Mouse (Mus musculus): ENCODE measurements around the gene Slc5a11. TPM values are rescaled to one million over a fixed set of nuclear protein-coding genes. Genes with fewer than 3 reads are reported as not detected.

Gene Slc5a11
- total RNA-seq, 2 experiments from 2014 or later: not detected

DNA sequence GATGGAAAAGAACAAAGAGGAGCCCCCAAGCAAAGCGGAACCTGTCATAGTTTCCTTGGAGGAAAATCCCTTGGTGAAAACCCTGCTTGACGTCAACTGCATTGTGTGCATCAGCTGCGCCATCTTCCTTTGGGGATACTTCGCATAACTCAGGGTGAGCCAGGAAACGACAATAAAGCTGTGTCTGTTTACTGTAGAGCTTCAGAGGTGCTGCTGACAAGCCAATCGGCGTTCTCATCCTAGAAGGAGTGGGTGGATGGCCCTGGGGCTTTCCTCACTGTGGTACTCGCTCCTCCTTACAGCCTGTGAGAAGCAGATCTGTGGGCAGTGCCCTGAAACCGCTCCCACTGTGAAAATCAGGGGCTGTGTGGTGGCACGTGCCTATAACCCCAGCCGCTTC, 58.5 kb downstream of the Slc5a11 start:
- intact Hi-C loops (cut with DNase I): no loop called here

DNA sequence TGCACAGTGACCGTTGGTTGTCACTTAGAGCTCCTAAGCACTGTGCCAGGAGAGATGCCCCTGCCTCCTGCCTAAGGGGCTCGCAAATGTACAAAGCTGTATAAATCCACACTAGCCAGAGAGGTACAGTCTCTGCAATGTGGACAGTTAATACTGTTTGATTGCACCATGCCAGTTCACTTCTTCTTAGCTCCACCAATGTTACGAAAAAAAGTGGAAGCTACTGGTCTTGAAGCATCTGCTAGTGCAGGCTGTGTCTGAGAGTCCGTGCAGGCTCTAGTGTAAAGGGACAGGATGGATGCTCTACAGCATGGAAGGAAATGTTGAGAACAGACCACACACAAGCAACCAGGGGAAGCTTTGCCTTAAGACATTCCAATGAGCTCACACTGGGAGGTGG, 62.0 kb downstream of the Slc5a11 start:
- no peak for DNase-seq
- intact Hi-C loops (cut with DNase I): no loop called here

More for the DNA sequence above, 58.5 kb downstream of the Slc5a11 start:
- no peak for DNase-seq

- intact Hi-C loops (cut with DNase I): no loop called here
- no peak for DNase-seq
These were observed 65.2 kb downstream of the Slc5a11 start for GRCm38 (mm10) chr7:123279797-123280196.

GRCm38 (mm10) chr7:123283826-123284225, 69.2 kb downstream of the Slc5a11 start:
- no peak for DNase-seq
- intact Hi-C loops (cut with DNase I): no loop called here

DNA sequence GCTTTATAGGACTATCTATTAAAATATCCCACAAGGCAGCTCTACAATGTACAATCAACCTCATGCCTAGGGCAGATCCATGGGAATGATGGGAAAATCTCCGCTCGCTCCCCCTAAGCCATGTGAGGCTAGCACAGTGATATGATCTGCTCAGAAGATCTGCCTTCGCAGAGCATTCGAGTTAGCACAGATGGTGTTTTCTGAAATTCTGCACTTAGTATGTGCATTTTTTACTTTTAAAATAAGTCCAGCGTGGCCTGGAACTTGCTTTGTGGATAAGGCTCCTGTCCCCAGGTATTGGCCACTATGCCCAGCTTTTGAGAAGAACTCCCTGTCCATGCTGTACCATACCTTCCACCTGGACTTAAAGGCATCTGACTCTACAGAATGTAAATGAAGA, 71.3 kb downstream of the Slc5a11 start:
- no peak for DNase-seq
- intact Hi-C loops (cut with DNase I): loop anchor here (5.0 kb wide), 1 partner anchor 951 kb away; no protein-coding TSS in a partner anchor

GRCm38 (mm10) chr7:123287903-123288302, 73.3 kb downstream of the Slc5a11 start:
- intact Hi-C loops (cut with DNase I): loop anchor here (5.0 kb wide), 1 partner anchor 949 kb away; no protein-coding TSS in a partner anchor
- DNase-seq: no peak

DNA sequence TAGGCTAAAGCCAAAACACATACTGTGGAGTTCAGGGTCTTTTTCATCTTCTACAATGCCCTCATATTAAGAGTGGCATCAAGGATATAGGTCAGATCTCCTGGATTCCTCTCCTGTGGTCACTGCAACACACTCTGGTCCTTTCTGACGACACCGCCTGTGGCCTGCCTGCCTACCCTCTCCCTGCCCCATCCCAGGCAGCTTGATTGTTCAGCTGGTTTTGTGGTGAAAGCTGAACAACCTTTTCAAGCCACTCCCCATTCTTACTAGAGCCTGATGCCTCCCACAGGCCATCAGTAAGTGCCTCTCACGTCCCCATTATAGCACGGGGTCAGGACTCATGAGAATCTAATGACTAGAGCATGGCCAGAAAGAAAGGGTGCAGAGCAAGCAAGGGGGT, 74.6 kb downstream of the Slc5a11 start:
- intact Hi-C loops (cut with DNase I): loop anchor here (5.0 kb wide), 1 partner anchor 948 kb away; no protein-coding TSS in a partner anchor

DNA sequence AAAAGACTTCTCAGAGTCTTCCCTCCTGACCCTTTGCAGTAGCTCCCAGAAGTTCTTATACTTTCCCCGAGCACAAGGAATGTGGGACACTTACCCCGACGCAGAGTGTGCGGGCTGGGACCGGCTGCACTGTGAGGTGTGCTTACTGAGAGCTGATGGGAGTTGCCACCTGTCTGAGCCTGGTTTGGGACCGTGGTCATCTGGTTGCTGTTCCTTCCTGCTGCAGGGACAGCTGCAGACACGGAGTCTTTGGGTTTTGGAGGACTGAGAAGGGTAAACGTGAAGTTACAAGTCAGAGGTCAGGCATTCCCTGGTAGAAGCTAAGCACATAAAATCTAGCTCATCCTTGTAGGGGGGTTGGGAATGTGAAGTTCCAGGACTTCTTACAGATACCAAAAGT, 77.4 kb downstream of the Slc5a11 start:
- intact Hi-C loops (cut with DNase I): no loop called here

More for the DNA sequence above, 74.6 kb downstream of the Slc5a11 start:
- no peak for DNase-seq

DNA sequence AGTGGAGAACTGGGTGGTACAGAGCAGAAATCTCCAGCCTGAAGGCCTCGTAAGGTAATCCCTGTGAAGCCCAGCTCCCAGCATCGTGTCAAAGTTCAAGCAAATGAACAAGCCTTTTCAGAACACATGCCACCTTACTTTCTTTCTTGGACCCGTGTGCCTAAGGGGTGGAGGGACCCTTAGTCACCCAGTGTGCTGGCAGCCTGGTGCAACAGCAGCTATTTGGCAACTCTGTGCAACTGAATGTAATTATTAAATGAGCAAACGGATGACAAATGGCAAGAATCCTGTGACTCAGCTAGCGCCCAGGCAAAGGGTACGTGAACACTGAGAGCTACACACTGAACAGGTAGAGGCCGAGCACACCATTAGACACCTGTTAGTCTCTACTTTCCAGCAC, 79.3 kb downstream of the Slc5a11 start:
- intact Hi-C loops (cut with DNase I): no loop called here
- DNase-seq: no peak

More for the DNA sequence above, 77.4 kb downstream of the Slc5a11 start:
- no peak for DNase-seq

GRCm38 (mm10) chr7:123295423-123295822, 80.8 kb downstream of the Slc5a11 start:
- DNase-seq: no peak
- intact Hi-C loops (cut with DNase I): no loop called here

GRCm38 (mm10) chr7:123296097-123296496, 81.5 kb downstream of the Slc5a11 start:
- no peak for DNase-seq
- intact Hi-C loops (cut with DNase I): no loop called here

DNA sequence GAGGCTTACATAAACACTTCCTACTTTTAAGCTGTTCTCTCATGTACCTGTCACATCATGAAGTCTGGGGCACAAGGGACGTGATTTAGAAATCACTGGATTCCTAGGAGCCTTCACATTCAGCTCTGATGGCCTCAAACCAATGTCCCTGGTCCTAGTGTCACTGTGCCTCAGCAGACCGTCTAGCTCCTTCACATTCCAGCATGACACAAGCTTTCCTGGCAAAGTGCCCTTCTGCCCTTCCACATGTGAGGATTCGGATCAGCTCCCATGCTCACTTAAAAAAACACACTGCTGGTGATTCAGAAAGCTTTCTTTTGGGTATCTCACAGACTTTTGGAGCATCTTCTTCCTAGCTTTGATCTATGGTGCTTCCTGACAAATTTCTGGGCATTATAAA, 83.6 kb downstream of the Slc5a11 start:
- intact Hi-C loops (cut with DNase I): no loop called here
- no peak for DNase-seq

DNA sequence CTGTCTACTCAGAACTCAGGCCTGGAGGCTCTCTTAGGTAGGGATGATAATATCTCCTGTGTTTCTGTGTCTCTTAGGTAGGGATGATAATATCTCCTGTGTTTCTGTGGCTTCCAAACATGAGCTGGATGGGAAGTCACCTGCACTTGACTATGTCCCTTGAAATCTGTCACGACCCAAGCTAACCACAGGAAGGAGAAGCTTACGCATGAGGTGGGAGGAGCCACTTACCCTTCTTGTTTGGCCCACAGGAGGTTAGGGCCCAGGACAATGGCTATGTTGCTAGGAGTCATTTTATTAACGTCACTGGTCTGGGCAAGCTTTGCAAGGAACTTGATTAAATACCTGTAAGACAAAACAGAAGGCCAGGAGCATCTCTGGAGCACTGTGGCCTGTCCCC, 85.7 kb downstream of the Slc5a11 start:
- DNase-seq: no peak
- intact Hi-C loops (cut with DNase I): no loop called here

GRCm38 (mm10) chr7:123305397-123305796, 90.8 kb downstream of the Slc5a11 start:
- intact Hi-C loops (cut with DNase I): no loop called here
- no peak for DNase-seq

DNA sequence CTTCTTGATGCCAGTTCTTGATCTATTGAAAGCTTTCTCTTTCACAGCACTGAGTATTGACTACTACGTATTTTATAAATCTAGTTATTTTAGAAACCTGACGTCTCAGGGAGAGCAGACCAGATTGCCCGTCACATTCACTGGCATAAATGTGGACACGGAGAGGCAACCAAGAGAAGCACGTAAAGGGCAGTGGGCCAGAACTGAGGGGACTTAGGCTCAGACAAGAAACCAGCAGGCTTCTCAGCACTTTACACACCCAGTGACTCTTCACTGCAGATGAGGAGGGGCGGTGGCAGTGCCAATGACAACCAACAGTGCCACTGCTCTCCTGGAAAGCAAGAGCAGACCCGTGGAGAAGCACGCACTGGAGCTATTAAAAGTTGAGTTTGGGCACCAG, 92.7 kb downstream of the Slc5a11 start:
- intact Hi-C loops (cut with DNase I): no loop called here
- DNase-seq: no peak

DNA sequence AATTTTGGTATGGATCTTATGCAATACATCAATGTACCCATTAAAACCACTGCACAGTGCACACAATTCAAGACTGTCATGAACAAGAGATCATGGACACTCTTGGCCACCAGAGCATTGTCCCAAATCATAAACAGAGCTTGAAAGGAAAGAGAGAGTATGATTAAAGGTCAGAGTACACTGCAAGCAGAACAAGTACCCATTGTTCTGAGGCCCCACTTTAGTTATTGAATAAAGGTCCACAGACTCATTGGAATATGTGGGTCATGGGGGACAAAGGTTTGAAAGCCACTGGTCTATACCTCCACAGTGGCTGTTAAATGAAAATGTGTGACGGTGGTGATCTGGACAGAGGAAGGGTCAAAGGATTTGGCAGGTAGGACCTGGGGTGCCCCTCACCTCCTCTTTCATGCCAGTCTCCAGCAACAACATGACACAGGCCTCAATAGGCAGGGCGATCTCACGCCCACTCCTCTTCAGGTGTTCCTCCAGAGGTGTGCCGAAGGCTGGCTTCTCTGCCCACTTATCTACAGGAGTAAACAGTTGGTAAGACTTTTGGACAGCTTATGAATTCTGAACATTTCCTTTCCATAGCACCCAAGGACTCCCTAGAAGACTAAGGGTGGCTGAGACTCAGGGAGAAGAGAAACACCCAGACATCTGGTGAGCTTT, 93.4 kb downstream of the Slc5a11 start:
- intact Hi-C loops (cut with DNase I): no loop called here
- DNase-seq: no peak

DNA sequence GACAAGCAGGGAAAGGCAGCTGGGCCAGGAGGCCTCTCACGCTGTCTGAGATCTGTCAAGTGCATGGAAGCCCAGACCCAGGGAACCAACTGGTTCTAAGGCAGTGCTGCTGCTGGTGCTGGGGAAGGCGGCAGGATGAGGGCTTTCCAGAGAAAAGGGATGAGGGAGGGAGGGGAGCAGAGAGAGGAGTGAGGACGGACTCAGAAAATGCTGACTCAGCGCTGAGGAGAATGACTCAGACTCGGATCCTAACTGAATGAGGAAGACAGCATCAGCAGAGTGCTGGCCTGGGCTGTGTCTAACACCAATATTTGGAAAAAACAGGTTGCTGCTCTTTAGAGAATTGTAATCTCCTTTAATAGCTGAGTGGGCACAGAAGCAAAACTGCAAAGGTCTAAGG, 97.3 kb downstream of the Slc5a11 start:
- no peak for DNase-seq
- intact Hi-C loops (cut with DNase I): no loop called here

DNA sequence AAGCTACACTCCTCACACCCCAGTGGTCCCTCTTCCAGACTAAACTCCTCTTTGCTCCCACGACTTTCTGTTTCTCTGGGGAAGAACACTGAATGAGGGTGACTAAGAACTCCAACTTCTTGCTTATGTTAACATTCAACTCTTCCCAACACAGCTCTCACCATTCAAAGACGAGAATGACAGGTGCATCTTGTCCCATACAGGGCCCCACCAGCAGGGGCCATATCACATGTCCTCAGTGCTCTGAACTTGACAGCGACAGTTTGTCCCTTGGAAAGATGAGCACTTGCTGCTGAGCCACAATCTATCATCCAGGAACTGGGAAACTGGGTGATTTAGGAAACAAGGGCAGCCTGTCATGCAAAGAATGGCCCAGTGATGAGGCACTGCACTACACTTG, 98.2 kb downstream of the Slc5a11 start:
- intact Hi-C loops (cut with DNase I): no loop called here

GRCm38 (mm10) chr7:123322452-123323121, 108.0 kb downstream of the Slc5a11 start:
- DNase-seq: no peak
- intact Hi-C loops (cut with DNase I): loop anchor here (10.0 kb wide), 1 partner anchor 142 kb away; the partner anchor contains the start of gene Aqp8

More for the DNA sequence above, 98.2 kb downstream of the Slc5a11 start:
- DNase-seq: no peak

Measured in gastrocnemius, postnatal 36 days (tissue).